Comparison of ENCODE assay signal across 10 mouse cellular contexts in genomic region chr19:27904655-27905054, GRCm38 (mm10).
DNase-seq lines count a peak whose midpoint lies in the region; ATAC-seq lines count a peak whose summit lies in the region.
"Had no signal": no experiment of that assay in that cellular context is flagged by ENCODE, and none has a peak within 500 bp of the region (broad histone marks: within the 10 kb centered on the region; RNA-seq: fewer than 3 reads in every experiment).

No protein-coding gene starts in this region.

- 33% methylated on average over 2 of the region's 2 CpGs for WGBS in midbrain, embryonic 11.5 days
- 47% methylated on average over 2 of the region's 2 CpGs for whole genome bisulfite sequencing in midbrain, embryonic 10.5 days
- WGBS in hindbrain, embryonic 10.5 days, result 30% methylated on average over 2 of the region's 2 CpGs
- WGBS in midbrain, embryonic 12.5 days, result 26% methylated on average over 2 of the region's 2 CpGs

- no peak for DNase-seq in midbrain, embryonic 11.5 days (ENCODE audit: low spot score, missing footprints)
- DNase-seq in midbrain, embryonic 10.5 days (ENCODE audit: low spot score), result no peak
- DNase-seq in cerebellum, adult 9-11 months, result peak; percentile 60
- peak; percentile 40 for DNase-seq in hindbrain, embryonic 10.5 days (ENCODE audit: low spot score)
- DNase-seq in urinary bladder, postnatal 10 days (ENCODE audit: low spot score), result no peak
- no peak for DNase-seq in lung, postnatal 10 days
- no peak for DNase-seq in B cell, adult 2 months

- no peak overlapping the region for H3K4me2 ChIP-seq in midbrain, embryonic 11.5 days
- H3K4me2 ChIP-seq in midbrain, embryonic 12.5 days (replicated peaks), result no peak overlapping the region
- H3K4me2 ChIP-seq: embryonic facial prominence, embryonic 12.5 days; limb, embryonic 15.5 days had no signal

- no peak overlapping the region for H3K9ac ChIP-seq in midbrain, embryonic 11.5 days (ENCODE audit: low read length)
- no peak overlapping the region for H3K9ac ChIP-seq in midbrain, embryonic 12.5 days (replicated peaks)
- H3K9ac ChIP-seq: embryonic facial prominence, embryonic 12.5 days; limb, embryonic 15.5 days had no signal

- no peaks in the 10 kb centered on the region for H3K27me3 ChIP-seq in midbrain, embryonic 11.5 days (ENCODE audit: control insufficient read depth, insufficient read depth, low read length)
- no peaks in the 10 kb centered on the region for H3K27me3 ChIP-seq in midbrain, embryonic 10.5 days (ENCODE audit: low read depth, poor library complexity, severe bottlenecking)
- H3K27me3 ChIP-seq in hindbrain, embryonic 10.5 days (ENCODE audit: insufficient read depth, poor library complexity, severe bottlenecking), result no peaks in the 10 kb centered on the region
- H3K27me3 ChIP-seq in midbrain, embryonic 12.5 days, result no peaks in the 10 kb centered on the region
- H3K27me3 ChIP-seq: embryonic facial prominence, embryonic 12.5 days; limb, embryonic 15.5 days had no signal

- no peak overlapping the region for H3K4me3 ChIP-seq in midbrain, embryonic 11.5 days (ENCODE audit: low read depth, low read length)
- H3K4me3 ChIP-seq in midbrain, embryonic 10.5 days, result no peak overlapping the region
- no peak overlapping the region for H3K4me3 ChIP-seq in hindbrain, embryonic 10.5 days
- H3K4me3 ChIP-seq in midbrain, embryonic 12.5 days, result no peak overlapping the region
- H3K4me3 ChIP-seq: embryonic facial prominence, embryonic 12.5 days; limb, embryonic 15.5 days had no signal

- ATAC-seq in midbrain, embryonic 11.5 days (ENCODE audit: low FRiP score), result 0 out of 2 replicates have a peak, but pooled peaks have one; percentile 54
- ATAC-seq in midbrain, embryonic 12.5 days (ENCODE audit: low FRiP score, low read depth), result peak; percentile 83

- H3K27ac ChIP-seq in midbrain, embryonic 11.5 days (ENCODE audit: low read depth, low read length), result no peak overlapping the region
- H3K27ac ChIP-seq in midbrain, embryonic 10.5 days (replicated peaks), result no peak overlapping the region
- H3K27ac ChIP-seq in hindbrain, embryonic 10.5 days, result no peak overlapping the region
- peak overlapping the region; percentile 52 for H3K27ac ChIP-seq in midbrain, embryonic 12.5 days (replicated peaks)
- H3K27ac ChIP-seq: embryonic facial prominence, embryonic 12.5 days; limb, embryonic 15.5 days had no signal

- H3K9me3 ChIP-seq in midbrain, embryonic 11.5 days (ENCODE audit: control insufficient read depth, low read length), result no peaks in the 10 kb centered on the region
- H3K9me3 ChIP-seq in midbrain, embryonic 10.5 days (replicated peaks), result no peaks in the 10 kb centered on the region; the same call in 1 of the 2 replicates
- 0 out of 2 replicates have a peak, but pooled peaks cover 3% of the 10 kb centered on the region for H3K9me3 ChIP-seq in hindbrain, embryonic 10.5 days
- no peaks in the 10 kb centered on the region for H3K9me3 ChIP-seq in midbrain, embryonic 12.5 days
- H3K9me3 ChIP-seq: embryonic facial prominence, embryonic 12.5 days; limb, embryonic 15.5 days had no signal

- H3K4me1 ChIP-seq in midbrain, embryonic 11.5 days (ENCODE audit: control insufficient read depth, insufficient read depth, low read length), result peaks cover 8% of the 10 kb centered on the region
- H3K4me1 ChIP-seq in midbrain, embryonic 10.5 days, result peaks cover 19% of the 10 kb centered on the region
- H3K4me1 ChIP-seq in hindbrain, embryonic 10.5 days (replicated peaks), result peaks cover 26% of the 10 kb centered on the region
- H3K4me1 ChIP-seq in midbrain, embryonic 12.5 days, result peaks cover 13% of the 10 kb centered on the region
- H3K4me1 ChIP-seq: embryonic facial prominence, embryonic 12.5 days; limb, embryonic 15.5 days had no signal

- no peaks in the 10 kb centered on the region for H3K36me3 ChIP-seq in midbrain, embryonic 11.5 days (ENCODE audit: control insufficient read depth, insufficient read depth, low read length)
- H3K36me3 ChIP-seq in midbrain, embryonic 10.5 days, result peaks cover 11% of the 10 kb centered on the region
- H3K36me3 ChIP-seq in hindbrain, embryonic 10.5 days, result peaks cover 4% of the 10 kb centered on the region; the same call in 1 of the 2 replicates
- no peaks in the 10 kb centered on the region for H3K36me3 ChIP-seq in midbrain, embryonic 12.5 days
- H3K36me3 ChIP-seq: embryonic facial prominence, embryonic 12.5 days had no signal

Comparison
In these comparisons a context has a peak if more than half of its experiments do, and no peak if none do; other contexts are left out.
1. DNase-seq: peak in cerebellum, adult 9-11 months (single experiment) and hindbrain, embryonic 10.5 days (single experiment); none in midbrain, embryonic 11.5 days (single experiment), midbrain, embryonic 10.5 days (single experiment), urinary bladder, postnatal 10 days (single experiment), lung, postnatal 10 days (single experiment) and B cell, adult 2 months (0 of 2).